Mouse (Mus musculus) lung, adult 10 weeks (tissue): ENCODE measurements around the gene Olfr1434. TPM values are rescaled to one million over a fixed set of nuclear protein-coding genes. Genes with fewer than 3 reads are reported as not detected.

Experiments used
- polyA plus RNA-seq: library from polyadenylated mRNA; stranded (reverse); fragments of 350-450 nt; fragmentation: Illumina TruSeq; extraction: RNeasy Lipid Tissue Mini Kit (QIAGEN cat#74804); gene quantifications from one replicate; pipeline ENCODE4 v1.2.3, GENCODE M21; 2014; ENCODE audit warnings: low read depth, low replicate concordance; ENCODE audit not compliant: insufficient read depth

The Olfr1434 gene
- polyA plus RNA-seq: not detected

DNA sequence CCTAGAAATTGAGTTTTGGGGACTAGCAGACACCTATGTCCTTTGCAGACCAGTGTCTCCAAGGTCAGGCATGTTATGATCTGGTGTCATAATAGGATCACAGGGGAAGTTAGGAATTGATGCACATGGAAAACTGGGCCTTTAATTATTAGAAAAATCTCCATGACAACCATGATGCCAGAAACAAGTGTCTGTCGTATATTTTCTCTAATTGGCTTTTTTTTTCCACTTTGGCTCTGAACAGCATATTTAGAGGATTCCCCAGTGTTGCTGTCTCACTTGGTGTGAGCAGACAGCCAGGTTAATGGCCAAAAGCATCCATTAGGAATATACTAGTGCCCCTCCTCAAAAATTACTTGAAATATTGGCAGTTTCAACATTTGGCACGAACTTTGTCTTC, at the start of gene Olfr1434:
TSS of gene Olfr1434 (plus strand) at position 301 of the 400 bp plus-strand sequence.

DNA sequence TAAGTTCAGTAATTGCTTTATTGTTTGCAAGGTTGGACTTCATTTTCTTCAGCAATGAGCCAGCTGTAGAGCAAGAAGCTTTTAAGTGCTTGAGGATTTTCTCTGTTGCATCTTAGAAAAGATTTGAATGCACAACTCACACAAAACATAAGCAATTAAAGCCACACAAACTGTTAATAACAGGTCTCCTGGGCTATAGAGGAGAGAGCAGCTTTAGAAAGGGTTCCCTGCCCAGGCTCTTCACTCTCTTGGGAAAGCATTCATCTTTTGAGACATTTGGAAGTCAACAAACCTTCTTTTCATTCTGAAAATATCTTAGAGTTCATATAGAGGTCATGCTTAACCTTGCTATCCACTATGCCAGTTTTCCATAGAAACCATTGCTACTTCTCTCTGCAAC, 47.2 kb upstream of the Olfr1434 start, which contains the start of gene Olfr1432:
TSS of gene Olfr1432 (minus strand) at position 101 of the 400 bp plus-strand sequence.

DNA sequence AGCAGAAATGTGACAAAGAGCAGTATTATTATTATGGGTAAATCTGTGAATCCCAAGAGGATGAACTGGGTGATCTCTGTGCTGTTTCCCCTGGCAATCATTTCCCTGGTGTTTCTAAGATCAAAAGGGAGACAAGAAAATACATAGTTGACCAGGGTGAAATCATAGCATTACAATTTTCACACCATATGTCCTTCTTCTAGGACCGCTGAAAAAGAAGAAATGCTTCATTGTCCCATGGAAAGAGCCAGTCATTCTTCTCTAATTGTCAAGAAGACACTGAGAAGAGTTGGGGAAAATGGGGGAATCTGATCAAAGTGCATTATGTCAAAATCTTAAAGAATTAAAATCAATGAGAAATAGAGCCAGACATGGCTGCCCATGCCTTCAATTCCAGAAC, 38.1 kb upstream of the Olfr1434 start, which contains the start of gene Olfr262:
TSS of gene Olfr262 (minus strand) at position 101 of the 400 bp plus-strand sequence.

DNA sequence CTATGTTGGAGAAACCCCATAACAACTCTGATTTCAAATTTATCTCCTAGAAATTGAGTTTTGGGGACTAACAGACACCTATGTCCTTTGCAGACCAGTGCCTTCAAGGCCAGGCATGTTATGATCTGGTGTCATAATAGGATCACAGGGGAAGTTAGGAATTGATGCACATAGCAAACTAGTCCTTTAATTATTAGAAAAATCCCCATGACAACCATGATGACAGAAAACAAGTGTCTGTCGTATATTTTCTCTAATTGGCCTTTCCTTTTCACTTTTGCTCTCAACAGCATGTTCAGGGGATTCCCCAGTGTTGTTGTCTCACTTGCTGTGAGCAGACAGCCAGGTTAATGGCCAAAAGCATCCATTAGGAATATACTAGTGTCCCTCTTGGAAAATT, 18.9 kb upstream of the Olfr1434 start, which contains the start of gene Olfr235:
TSS of gene Olfr235 (plus strand) at position 301 of the 400 bp plus-strand sequence.

DNA sequence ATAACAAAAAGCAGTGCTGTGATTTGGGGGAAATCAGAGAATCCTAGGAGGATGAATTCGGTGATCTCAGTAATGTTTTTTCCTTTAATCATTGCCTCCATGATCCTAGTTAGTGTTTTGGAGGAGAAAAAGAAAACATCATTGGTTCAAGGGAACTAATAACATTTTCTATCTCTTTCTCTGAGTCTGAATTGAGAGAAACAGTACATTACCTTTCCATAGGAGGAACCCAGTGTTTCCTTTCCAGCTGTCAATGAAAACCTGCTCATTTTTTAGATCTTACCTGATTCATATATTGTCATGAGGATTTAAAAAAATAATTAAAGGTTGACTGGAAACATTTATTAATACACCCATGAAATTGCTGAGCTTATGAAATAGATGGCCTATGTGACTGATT, 19.4 kb downstream of the Olfr1434 start, which contains the start of gene Olfr1436:
TSS of gene Olfr1436 (minus strand) at position 101 of the 400 bp plus-strand sequence.

DNA sequence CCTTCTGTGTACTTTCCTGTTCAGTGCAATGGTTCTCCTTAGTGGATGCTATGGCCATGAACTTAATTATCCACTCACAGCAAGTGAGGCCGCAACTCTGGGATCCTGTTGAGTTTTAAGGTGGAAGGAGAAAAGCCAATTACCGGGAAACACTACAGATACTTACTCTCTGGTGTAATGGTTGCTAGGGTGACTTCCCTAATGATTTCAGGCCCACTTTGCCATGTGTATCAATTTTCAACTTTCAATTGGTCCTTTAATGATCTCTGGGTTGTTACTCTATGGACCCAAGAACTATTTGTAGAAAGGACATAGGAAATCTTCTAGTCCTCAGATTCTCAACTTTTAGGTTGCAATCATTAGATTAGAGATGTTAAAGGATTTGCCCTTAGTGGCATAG, 45.3 kb downstream of the Olfr1434 start, which contains the start of gene Olfr1437:
TSS of gene Olfr1437 (minus strand) at position 101 of the 400 bp plus-strand sequence.

Other genes with a start within 250 kb of the Olfr1434 start
- not detected for gene Olfr1423, start 238.5 kb upstream of the Olfr1434 start, polyA plus RNA-seq
- gene Olfr1424, start 217.2 kb upstream of the Olfr1434 start, polyA plus RNA-seq: not detected
- gene Olfr1425, start 202.1 kb upstream of the Olfr1434 start, polyA plus RNA-seq: not detected
- not detected for gene Olfr1426, start 187.8 kb upstream of the Olfr1434 start, polyA plus RNA-seq
- gene Olfr1427, start 176.5 kb upstream of the Olfr1434 start, polyA plus RNA-seq: not detected
- not detected for gene Olfr1428, start 164.0 kb upstream of the Olfr1434 start, polyA plus RNA-seq
- not detected for gene Olfr76, start 156.7 kb upstream of the Olfr1434 start, polyA plus RNA-seq
- gene Olfr1555-ps1, start 109.7 kb upstream of the Olfr1434 start, polyA plus RNA-seq: not detected
- gene Olfr1431, start 79.2 kb upstream of the Olfr1434 start, polyA plus RNA-seq: not detected
- gene Olfr1432, start 47.3 kb upstream of the Olfr1434 start, polyA plus RNA-seq: not detected
- gene Olfr262, start 38.2 kb upstream of the Olfr1434 start, polyA plus RNA-seq: not detected
- gene Olfr235, start 18.8 kb upstream of the Olfr1434 start, polyA plus RNA-seq: not detected
- not detected for gene Olfr1436, start 19.3 kb downstream of the Olfr1434 start, polyA plus RNA-seq
- not detected for gene Olfr1437, start 45.2 kb downstream of the Olfr1434 start, polyA plus RNA-seq
- gene Olfr1438-ps1, start 56.1 kb downstream of the Olfr1434 start, polyA plus RNA-seq: not detected
- not detected for gene Olfr1440, start 107.4 kb downstream of the Olfr1434 start, polyA plus RNA-seq
- gene Olfr1441, start 137.6 kb downstream of the Olfr1434 start, polyA plus RNA-seq: not detected
- gene Pfpl, start 148.1 kb downstream of the Olfr1434 start, polyA plus RNA-seq: not detected
- 54.1 TPM for gene Mpeg1, start 180.9 kb downstream of the Olfr1434 start, polyA plus RNA-seq
- 8.0 TPM for gene Dtx4, start 221.6 kb downstream of the Olfr1434 start, polyA plus RNA-seq